Mouse (Mus musculus): ENCODE data around the gene Dlg2.

Dlg2 gene

DNA sequence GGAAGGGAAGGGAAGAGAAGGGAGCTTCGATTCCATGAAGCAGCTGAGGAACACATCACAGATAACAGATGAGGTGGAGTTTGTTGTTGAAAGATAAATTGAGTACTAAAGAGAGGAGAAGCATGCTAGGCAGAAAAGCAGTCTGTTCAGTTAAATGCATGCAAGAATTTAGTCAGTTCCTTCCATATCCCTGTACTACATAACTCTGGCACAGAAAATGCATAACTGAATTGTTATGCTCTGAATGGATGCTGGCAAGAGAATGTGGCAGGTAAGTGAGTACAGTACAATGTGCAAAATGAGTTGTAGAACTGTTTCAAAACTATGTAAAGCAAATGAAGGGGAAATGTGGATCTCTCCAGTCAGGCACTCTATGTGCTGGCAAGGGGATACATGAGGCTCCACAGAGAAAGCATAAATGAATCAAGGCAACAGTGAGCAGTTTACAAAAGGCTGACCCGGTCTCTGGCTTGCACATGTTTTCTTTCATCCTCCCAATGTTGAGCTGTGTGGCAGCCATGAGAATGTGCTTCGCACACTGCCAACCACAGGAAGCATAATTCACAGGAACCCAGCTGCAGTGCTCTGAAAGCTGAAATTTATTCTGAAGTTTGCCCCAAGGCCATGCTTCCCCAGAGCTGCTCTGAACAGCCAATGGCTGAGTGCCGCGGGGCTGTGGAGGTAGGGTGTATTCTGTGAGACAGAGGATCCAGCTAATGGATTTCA lies 1386.5 kb downstream of the Dlg2 start:
- in situ Hi-C loops (cut with MboI; ENCODE audit: low pct_unique_long_range_greater_than_20kb in 1 of 2, low sequenced_read_pairs in 2 of 2, unreplicated experiment in 1 of 2): no loop called here

DNA sequence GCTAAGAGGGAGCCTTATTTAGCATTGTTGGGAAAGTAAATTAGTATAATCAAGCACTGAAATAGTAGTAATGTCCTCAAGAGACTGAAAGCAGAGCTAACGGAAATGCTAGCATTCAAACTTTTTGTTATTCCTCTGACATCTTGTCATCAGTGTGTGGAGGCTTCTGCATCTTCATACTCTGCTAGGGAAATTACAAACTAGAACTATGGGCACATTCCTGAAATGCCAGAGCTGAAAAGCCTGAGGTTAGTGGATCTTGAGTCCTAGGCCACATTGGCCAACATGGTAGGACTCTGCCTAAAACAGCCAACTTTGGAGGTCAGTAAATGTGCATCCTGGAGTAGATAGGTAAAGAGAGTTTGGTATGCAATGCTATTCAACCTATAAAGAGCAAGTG lies 1392.4 kb downstream of the Dlg2 start:
- in situ Hi-C loops (cut with MboI; ENCODE audit: low pct_unique_long_range_greater_than_20kb in 1 of 2, low sequenced_read_pairs in 2 of 2, unreplicated experiment in 1 of 2): no loop called here

DNA sequence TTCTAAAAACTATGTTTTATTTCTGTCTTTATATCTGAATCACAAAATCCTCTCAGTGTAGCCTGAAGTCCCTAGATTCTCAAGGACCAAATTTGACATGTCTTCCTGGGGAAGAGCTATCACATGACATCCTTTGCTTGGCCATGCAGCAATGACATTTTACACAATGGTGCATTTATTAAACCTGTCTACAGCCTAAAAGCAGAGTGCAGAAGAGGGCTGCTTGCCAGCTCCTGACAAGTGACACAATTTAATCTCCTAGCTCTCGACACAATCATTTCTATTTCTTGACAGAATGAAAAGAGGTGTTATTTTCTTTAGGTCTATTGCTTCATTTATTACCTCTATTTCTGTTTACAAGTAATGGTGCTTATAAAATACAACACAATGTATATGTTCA lies 1400.4 kb downstream of the Dlg2 start:
- in situ Hi-C loops (cut with MboI; ENCODE audit: low pct_unique_long_range_greater_than_20kb in 1 of 2, low sequenced_read_pairs in 2 of 2, unreplicated experiment in 1 of 2): no loop called here

DNA sequence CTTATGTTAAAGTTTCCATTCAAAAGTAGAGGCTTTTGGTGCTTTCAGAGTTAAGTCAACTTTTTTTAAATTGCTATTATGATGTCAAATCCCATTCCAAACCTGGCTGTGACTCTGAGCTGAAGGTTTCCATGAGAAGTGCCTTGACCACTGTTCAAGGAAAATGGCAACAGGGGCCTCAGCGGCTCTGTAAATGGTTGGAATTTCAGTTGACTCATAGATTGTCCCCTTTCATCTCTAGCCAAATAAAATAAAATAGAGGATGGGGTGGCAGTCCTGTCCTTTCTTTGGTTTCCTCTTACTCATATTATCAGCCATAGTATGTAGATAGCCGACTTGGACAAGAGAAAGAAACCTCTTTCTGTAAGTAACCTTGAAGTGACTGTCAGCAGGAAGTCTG lies 1401.3 kb downstream of the Dlg2 start:
- in situ Hi-C loops (cut with MboI; ENCODE audit: low pct_unique_long_range_greater_than_20kb in 1 of 2, low sequenced_read_pairs in 2 of 2, unreplicated experiment in 1 of 2): no loop called here

DNA sequence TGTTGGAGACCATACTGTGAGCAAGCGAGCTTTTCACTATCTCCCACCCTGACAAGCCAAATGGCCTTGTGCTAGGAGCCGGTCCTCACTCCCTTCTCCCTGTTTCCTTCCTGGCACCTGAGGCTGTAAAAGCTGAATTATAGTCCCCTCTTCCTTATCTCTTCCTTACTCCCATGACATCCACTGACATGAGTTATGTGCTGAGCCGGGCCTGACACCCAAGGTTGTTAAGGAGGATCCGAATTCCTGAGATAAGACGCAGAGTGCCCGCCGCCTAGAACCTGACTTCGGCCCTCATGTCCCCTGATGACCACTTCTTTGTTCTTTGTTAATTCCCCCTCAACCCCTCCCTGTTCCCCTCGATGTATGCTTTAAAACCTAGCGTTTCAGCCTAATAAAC lies 1409.9 kb downstream of the Dlg2 start:
- in situ Hi-C loops (cut with MboI; ENCODE audit: low pct_unique_long_range_greater_than_20kb in 1 of 2, low sequenced_read_pairs in 2 of 2, unreplicated experiment in 1 of 2): no loop called here

DNA sequence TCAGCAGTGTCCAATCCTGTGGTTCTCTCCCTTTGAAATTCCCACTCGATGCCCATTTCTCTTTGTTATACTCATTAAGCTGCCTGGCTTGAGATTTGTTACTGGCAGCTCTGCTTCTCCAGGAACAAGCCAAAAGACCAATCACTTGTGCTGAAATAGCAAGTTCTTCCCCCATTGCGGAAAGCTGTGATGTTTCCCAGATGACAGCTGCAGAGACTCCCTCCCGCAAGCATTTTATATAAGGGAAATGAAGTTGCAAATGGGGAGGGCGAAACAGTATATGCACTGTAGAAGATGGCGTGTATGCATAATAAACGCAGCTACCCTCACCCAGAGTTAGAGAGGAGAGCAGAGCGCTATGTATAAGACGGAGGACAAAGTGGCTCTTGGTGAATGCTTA lies 1417.5 kb downstream of the Dlg2 start:
- in situ Hi-C loops (cut with MboI; ENCODE audit: low pct_unique_long_range_greater_than_20kb in 1 of 2, low sequenced_read_pairs in 2 of 2, unreplicated experiment in 1 of 2): no loop called here

DNA sequence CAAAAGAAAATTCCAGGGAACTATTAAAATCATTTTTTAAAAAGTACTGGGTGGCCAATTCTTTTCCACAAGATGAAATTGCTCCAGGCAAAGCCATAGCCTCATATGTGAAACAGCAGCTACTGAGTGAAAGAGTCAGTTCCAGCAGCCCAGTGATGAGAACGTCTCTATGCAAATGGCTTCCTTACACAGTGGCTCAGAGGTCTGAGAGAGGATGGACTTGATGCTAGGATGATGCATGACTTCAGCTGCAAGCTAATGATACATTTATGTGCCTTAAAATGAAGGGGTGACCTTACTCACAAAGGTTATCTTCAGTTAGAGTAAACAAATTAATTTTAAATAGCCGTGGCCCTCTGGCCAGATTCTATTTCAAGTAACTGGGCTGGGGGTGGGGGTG lies 1420.5 kb downstream of the Dlg2 start:
- in situ Hi-C loops (cut with MboI; ENCODE audit: low pct_unique_long_range_greater_than_20kb in 1 of 2, low sequenced_read_pairs in 2 of 2, unreplicated experiment in 1 of 2): no loop called here

DNA sequence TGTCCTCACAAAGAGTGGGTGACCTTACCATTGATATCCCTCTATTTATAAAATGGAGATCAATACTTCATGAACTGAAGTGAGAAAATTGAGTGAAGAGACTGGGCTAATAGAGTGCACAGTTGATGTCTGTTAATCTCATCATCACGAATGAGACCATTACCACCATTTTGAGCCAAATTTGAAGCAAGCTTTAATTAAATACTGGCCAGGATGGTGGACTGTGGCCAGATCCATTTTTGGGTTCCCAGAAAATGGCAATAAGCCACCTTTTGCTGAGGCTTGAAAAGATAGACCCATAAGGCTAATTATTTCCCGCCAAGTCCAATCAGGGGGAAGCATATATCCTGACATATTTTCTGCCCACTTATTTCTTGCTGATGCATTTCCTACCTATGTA lies 1421.0 kb downstream of the Dlg2 start:
- in situ Hi-C loops (cut with MboI; ENCODE audit: low pct_unique_long_range_greater_than_20kb in 1 of 2, low sequenced_read_pairs in 2 of 2, unreplicated experiment in 1 of 2): no loop called here

DNA sequence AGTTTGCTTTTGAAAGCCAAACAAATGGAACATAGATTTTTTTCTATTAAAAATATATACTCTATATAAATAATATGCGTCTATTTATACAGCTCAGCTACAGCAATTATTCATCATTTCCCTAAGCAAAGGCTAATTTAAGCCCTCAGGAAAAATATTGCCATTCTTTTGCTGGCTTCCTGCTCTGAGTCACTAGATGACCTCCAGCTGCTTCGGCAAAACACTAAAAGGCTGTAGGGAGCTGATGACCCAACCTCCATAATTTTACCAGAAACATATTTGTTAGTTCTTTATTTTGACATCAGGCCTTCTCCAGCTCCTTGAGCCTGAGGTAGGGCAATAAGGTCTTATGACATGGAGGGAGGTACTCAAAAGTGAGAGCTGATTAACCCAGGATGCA lies 1426.0 kb downstream of the Dlg2 start:
- in situ Hi-C loops (cut with MboI; ENCODE audit: low pct_unique_long_range_greater_than_20kb in 1 of 2, low sequenced_read_pairs in 2 of 2, unreplicated experiment in 1 of 2): no loop called here

DNA sequence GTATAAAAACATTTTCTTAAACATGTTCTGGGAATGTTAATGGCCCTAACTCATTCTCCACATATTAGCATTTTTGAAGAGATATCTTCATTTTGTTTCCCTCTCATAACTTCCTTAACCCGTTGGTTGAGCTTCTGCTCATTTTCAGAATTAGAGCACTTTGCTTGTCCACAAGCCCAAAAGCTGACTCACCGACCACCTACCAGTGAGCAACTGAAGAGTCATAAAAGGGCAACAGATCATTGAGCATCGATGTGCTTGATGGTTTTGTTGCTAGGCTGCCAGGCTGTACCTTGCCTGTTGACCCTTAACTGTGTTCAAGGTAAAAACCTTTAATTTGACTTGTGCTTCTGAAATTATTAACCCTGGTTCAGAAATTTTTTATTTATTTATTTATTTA lies 1440.3 kb downstream of the Dlg2 start:
- in situ Hi-C loops (cut with MboI; ENCODE audit: low pct_unique_long_range_greater_than_20kb in 1 of 2, low sequenced_read_pairs in 2 of 2, unreplicated experiment in 1 of 2): no loop called here

DNA sequence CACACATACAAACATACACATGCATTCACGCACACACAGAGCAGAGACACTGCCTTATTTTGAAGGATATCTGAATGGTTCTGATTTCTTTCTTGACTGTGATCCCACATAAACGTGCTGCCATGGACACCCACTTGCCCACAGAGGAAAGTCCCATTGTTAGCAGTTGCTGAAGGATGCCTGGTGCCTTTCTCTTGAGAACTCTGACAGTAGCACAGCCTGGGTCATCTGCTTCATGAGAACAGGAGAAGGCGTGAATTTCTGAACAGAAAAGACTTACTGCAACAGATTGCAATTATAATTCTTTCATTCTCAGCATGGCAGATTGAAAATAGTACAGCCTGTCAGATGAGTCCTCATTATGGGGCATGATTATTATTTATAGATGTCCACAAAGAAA lies 1442.6 kb downstream of the Dlg2 start:
- in situ Hi-C loops (cut with MboI; ENCODE audit: low pct_unique_long_range_greater_than_20kb in 1 of 2, low sequenced_read_pairs in 2 of 2, unreplicated experiment in 1 of 2): no loop called here

DNA sequence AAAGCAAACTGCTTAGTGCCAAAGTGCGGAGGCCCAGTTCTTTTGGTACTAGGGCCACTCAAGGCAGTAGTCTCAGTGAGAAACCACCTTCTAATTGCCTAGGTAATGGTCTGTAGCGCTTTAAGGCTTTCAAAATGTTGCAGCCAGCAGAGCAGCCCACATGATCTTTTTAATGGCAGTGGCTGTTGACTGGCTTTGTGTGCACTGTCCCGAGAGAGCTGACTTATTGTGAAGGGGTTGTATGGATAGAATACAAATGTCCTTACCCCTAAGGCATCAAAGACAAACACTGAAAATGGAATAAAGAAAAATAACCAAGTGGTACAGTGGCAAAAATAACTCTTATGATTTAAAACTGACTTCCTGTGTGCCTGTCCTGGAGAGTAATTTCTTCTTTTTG lies 1443.3 kb downstream of the Dlg2 start:
- in situ Hi-C loops (cut with MboI; ENCODE audit: low pct_unique_long_range_greater_than_20kb in 1 of 2, low sequenced_read_pairs in 2 of 2, unreplicated experiment in 1 of 2): no loop called here

DNA sequence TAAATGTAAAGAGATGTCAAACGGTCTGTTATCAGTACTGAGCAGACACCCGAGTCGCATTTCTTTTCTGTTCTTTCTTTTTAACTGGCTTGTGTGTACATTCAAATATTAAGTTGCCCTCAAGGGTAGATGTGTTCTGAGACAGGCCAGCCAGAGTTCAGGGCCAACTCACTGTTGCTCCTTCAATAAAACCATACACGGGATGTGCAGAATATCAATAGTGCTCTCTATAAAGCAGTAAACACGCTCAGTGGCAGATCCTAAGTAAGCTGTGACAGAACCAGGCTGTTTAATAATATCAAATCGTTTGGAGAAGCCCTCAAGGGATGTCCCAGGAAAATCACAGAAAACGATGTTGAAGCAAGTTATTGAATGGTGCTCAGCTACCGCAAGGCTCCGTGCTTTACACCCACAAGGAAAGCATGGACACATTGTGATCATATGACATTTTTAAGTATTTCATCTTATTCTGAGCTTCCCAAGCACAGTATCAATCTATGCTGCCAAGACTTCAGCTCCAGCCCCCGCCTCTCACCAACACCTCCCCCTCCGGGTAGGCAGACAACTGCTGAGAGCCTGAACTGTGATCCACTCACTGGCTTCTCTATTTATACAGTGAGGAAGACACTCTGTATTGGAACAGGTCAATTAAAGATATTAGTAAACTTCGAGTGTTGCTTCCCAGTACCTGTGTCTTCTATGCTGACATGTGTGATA lies 1458.6 kb downstream of the Dlg2 start:
- in situ Hi-C loops (cut with MboI; ENCODE audit: low pct_unique_long_range_greater_than_20kb in 1 of 2, low sequenced_read_pairs in 2 of 2, unreplicated experiment in 1 of 2): no loop called here

DNA sequence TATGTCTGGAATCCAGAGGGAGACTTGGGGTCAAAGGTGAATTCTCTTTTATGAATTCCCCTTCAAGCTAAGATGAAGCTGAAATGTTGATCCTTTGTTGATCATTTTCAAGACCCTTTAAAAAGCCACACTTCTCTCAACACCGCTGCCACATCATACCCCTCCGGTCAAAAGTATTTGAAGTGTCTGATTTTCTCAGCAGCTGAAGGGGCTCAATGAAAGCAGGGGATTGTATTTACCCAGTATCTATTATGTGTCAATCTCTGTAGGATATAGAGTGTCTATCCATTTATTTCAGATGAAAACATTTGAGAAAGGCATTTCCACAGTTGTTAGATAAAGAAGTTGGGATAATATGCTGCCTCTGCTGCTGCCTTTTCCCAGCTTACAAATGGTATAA lies 1459.7 kb downstream of the Dlg2 start:
- in situ Hi-C loops (cut with MboI; ENCODE audit: low pct_unique_long_range_greater_than_20kb in 1 of 2, low sequenced_read_pairs in 2 of 2, unreplicated experiment in 1 of 2): no loop called here

DNA sequence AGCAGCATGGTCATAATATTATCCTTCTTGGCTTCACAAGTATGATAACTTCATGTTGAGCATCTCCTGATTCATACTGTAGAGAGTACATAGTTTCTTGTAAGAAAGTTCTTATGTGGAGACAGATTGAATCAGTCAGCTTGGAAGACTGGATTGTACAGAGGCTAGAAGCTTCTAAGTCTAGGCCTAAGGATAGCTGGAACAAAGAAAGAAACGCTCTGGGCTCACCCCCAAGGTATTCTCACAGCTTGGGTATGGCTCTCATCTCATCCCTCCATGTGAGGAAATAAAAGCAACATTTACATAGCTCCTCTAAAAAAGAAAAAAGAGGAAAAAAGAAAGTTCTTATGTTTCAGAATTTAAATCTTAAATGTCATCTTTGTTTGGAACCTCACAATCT lies 1466.8 kb downstream of the Dlg2 start:
- in situ Hi-C loops (cut with MboI; ENCODE audit: low pct_unique_long_range_greater_than_20kb in 1 of 2, low sequenced_read_pairs in 2 of 2, unreplicated experiment in 1 of 2): no loop called here

DNA sequence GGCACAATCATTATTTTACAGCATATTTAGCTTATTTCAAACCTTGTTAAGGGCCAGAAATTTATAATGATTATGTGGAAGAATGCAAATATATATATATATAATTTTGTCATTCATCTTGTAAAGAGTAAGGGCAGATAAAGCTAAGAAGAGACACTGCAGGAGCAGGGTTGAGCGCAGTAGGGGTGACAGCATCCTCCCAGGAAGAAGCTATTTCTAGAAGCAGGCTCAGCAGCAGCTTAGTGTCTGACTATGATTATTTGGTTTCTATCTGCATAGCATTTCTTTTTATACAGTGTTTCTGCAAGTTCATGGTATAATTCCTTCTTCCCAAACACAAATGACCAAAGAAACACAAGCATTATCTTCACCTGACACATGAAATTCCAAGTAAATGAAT lies 1479.1 kb downstream of the Dlg2 start:
- in situ Hi-C loops (cut with MboI; ENCODE audit: low pct_unique_long_range_greater_than_20kb in 1 of 2, low sequenced_read_pairs in 2 of 2, unreplicated experiment in 1 of 2): no loop called here

DNA sequence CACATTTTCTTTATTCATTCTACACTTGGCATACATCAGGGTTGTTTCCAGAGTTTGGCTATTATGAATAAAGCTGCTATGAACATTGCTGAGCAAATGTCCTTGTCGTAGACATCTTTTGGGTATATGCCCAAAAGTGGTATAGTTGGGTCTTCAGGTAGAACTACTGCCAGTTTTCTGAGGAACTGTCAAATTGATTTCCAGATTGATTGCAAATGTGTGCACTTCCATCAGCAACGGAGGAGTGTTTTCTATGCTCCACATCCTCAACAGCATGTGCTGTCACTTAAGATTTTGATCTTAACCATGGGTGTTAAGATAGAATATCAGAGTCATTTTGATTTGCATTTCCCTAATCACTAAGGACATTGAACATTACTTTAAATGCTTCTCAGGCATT lies 1486.5 kb downstream of the Dlg2 start:
- in situ Hi-C loops (cut with MboI; ENCODE audit: low pct_unique_long_range_greater_than_20kb in 1 of 2, low sequenced_read_pairs in 2 of 2, unreplicated experiment in 1 of 2): no loop called here

DNA sequence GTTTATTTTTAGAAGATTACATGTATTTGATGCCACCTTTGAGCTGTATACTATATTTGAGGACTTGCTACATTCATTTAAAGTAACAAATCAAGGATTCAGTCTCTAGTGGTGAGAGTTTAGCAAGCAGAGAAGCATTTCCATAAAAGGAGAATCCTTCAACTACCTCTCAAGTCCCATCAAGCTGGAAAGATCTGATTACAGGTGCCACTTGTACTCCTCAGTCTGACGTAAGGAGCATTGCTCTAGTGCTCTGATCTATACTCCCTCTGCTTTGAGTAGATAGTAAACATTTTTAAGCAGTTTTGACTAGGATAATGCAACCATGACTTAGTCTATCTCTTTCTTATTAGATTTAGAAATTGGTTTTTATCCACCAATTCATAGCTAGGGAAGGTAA lies 1496.5 kb downstream of the Dlg2 start:
- in situ Hi-C loops (cut with MboI; ENCODE audit: low pct_unique_long_range_greater_than_20kb in 1 of 2, low sequenced_read_pairs in 2 of 2, unreplicated experiment in 1 of 2): no loop called here

DNA sequence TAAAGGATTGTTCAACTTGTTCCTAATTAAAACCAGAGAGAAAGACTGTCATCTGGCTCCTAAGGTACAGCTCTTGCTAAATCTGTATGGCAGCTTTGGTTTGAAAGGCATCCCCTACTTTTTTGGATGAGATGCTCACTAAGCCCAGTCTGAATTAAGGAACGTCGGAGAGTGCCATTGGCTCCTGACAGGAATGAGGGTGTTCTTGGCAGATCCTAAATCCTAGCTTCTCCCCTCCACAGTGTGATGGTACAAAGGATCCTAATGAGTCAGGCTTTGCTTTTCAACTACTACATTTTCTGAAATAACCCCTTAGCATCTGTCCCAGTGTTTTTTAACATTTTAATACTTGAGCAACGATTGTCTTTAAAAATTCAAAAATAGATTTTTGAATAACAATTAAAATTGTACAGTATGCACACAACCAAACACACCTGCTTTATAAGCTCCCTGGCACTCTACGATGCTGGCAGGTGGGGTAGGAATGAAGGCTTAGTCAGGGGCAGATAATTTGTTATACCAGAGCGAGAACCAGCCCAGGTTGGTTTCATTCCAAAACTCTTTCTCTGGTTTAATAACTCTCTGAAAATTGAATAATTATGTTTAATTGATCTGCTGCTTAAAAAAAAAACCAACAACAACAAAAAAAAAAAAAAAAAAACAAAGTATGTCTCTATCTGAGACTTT lies 1527.4 kb downstream of the Dlg2 start:
- in situ Hi-C loops (cut with MboI; ENCODE audit: low pct_unique_long_range_greater_than_20kb in 1 of 2, low sequenced_read_pairs in 2 of 2, unreplicated experiment in 1 of 2): no loop called here

All from mouse embryonic stem cell (cell line).